Mouse (Mus musculus): ENCODE measurements at regions not wholly inside any gene's neighbourhood (a gene's known extent, or its start where the extent isn't known, plus 50 kb on each side); places are given as distances from the start of the nearest gene placed in this dataset.

DNA sequence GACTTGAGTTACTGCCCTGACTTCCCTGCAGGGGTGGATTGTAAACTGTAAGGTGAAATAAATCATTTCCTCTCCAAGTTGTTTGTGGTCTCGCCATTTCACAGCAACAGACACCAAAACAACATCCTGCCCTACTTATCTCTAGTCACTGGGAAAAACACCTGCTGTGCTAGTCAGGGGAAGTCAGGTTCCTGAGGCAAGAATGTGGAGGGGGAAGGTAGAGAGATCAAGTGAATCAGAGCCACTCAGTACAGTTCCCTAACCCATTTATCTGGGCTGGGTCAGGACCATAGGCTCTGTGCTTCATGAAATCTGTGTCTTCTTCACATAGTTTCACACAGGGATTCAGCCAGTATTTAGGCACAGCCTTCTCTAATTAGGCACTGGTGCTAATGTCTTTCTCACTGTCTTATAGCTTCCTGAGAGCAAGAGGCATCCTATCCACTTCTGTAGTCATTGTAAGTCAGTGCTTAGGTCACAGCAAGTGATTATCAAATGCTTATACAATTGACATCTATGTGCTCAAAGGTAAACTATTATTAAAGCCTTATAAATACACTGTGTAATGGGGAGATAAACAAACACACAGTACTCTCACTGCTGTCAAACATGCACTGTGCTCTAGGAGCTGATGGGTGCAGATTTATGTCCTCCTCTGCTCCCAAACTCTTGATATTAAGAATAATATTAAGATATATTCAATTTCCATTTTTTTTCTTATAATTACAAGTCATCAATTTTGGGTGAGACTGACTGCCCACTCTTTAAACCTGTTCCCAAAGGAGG is 487.4 kb upstream of the Marcks start:
- TF ChIP-seq GATA1 (IDR thresholded peaks at IDR 0.05; ENCODE audit: borderline replicate concordance, low read length) (no peak), FLI1 (IDR thresholded peaks at IDR 0.05; ENCODE audit: low read length) (no peak)
